Mouse (Mus musculus): ENCODE measurements around the gene Bcs1l.
A peak's percentile ranks its signal among the peaks of the same experiment; 100 is the strongest.

Gene Bcs1l

GRCm38 (mm10) chr1:74587773-74588445 lies at the start of gene Bcs1l, which contains the start of gene Zfp142:
Gene Bcs1l (plus strand): TSS chr1:74588289.
Gene Zfp142 (minus strand): TSS chr1:74588246.
- DNase-seq, result peak; percentile 100

- DNase-seq, result peak; percentile 27
Measured at GRCm38 (mm10) chr1:74538650-74539049, 49.4 kb upstream of the Bcs1l start.

DNA sequence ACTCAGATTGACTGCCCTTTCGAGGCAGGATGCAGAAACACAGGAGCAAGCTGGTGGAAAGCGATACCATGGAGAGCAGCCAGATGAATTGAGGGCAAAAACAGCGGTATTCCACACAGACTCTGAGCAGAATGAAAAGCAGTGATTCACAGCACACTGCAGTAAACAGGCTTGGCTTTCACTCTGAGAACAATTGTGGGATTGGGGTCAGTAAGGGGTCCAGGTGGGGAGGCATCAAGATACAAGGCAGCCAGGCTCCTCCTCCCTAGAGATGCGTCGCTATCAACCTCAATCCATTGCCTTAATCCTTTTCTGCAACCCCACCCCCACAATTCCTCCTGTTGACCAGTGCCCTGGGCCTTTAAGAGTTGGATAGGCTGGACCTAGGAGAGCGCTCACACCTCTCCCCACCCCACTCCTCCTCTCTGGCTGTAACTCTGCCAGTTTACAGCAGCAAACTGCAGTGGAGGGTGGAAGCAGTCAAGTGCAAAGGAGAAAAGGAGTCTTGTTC lies 45.6 kb upstream of the Bcs1l start, which contains the start of gene Plcd4:
Gene Plcd4, plus strand, starts transcription at position 438 of the 511 bp plus-strand sequence.
- peak; percentile 81 for DNase-seq

DNA sequence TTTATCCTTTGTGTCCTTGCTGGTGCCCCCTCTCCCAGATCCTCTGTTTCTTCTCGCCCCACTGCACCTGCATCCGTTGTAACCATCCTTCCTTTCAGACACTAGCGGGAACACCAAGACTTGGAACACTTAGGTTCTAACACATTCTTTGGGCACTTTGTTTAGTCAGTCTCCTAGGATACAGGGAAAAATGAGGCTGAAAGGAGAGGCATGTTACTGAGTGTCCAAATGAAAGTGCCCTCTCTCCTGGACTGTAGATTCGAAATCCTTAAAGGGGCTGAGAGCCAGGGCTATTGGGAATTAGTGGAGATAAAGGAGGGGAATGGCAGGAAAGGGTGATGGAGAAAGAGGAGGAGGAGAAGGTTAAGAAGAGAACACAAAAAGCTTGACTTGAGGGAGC lies 43.9 kb upstream of the Bcs1l start, which contains the start of gene Usp37:
Gene Usp37, minus strand, starts transcription at position 101 of the 400 bp plus-strand sequence.
- DNase-seq, result no peak

DNA sequence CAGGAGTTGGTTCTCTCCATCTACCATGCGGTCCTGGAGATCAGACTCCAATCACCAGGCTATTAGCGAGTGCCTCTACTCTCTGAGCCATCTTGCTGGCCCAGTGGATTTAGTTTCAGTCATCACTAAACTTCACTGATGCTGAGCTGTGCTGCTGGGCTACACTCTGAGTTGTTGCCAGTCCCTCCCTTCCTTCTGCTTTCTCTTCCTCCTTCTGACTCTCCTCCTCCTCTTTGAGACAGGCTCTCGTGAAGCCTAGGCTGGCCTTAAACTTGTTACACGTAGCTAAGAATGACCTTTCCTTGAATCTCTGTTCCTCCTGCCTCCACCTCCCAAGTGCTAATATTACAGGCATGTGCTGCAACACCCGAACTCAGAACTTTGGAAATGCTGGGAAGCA lies 29.0 kb upstream of the Bcs1l start:
- DNase-seq, result no peak

DNA sequence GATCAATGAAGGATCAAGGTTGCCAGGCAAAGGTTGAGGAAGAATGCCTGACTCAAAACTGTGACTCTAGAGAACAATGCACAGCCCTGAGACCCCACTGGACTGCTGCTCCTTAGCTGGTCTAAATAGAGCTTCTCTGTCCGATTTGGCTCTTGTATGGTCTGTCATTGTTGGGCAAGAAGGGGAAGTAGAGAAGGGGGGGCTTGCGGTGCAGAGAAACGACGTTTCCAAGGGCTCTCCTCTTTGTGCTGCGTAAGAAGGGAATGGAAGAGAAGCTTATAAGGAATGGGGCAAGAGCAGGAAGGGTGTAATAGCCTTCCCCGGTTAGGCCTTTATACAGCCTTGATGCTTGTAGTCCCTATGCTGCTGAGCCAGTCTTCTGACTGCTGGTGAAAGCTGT lies 22.3 kb upstream of the Bcs1l start:
- no peak for DNase-seq

DNA sequence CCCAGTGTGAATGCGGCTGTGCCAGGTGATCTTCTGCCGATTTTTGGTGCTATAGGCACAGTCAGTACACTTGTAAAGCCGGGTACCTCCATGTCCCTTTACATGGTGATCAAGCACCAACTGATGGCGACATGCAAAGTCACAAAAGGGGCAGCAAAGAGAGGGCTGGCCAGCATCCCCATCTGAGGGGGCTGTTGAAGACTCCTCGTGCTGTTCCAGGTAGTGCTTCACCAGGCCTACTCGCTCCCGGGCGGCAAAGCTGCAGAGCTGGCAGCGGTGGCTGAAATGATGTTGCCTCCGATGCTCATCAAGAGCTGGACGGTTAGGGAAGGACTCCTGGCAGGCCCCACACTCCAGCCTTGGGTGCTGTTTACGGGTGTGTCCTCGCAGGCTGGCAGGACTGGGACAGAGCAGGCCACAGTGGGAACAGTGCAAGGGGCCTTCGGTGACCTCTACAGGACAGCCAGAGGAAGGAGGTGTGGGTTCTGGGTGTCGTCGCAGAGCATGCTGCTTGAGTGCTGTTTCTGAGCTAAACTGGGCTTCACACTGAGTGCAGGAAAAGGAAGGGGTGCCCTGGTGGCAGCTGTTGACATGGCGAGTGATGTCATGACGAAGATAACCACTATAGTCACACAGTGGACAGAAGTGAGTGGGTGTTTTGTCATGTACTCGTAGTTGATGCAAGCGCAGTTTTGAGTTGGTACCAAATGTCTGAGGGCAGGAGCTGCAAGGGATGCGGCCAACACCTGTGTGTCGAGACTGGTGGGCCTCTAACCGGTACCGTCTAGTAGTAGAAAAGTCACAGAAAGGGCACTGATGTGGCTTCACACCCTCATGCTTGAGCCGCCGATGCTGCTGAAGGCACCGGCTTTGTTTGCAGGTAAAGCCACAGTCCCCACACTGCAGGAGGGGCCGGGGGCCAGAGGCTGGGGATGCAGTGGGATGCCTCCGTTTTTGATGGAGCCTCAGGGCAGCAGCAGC lies 18.1 kb upstream of the Bcs1l start:
- DNase-seq, result no peak

GRCm38 (mm10) chr1:74582621-74583020 lies 5.5 kb upstream of the Bcs1l start:
- no peak for DNase-seq

GRCm38 (mm10) chr1:74584616-74585398 lies 3.3 kb upstream of the Bcs1l start:
- DNase-seq, result no peak

GRCm38 (mm10) chr1:74587233-74587772 lies 786 bp upstream of the Bcs1l start:
- no peak for DNase-seq

- no peak for DNase-seq
Measured at GRCm38 (mm10) chr1:74594434-74594833, 6.3 kb downstream of the Bcs1l start.

GRCm38 (mm10) chr1:74600501-74601266 lies 12.6 kb downstream of the Bcs1l start:
- no peak for DNase-seq

DNA sequence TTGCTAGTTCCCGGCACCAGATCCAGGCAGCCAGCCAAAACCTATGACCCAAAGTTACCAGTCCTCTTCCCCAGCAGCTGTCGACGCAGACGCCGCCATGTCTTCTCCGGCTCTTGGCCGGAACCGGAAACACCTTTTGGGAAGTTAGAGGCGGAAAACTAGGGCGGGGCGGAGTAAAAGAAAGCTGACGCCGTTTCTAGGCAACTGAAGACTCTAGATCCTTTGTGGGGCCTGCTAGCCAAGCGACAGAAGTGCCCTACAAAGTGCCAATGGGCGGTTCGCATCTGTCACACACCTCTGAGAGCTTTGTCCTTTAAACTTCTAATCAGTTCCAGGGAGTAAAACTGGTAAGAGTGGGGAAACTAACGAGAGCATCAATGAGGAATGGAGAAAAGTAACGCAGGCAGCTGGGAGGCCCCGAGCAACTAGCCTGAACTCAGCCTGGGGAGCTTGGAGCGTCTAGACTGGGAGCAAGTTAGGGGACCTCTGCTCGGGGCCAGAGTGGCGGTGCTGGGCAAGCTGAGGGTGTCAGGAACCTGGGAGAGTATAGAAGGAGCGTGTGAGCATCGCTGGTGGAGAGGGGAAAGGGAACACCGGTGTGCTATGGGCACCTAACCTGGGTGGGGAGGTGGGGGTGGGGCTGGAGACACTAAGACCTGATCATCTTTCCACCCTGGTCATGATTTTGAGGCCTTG lies 13.3 kb downstream of the Bcs1l start, which contains the start of the genes Rnf25 and Stk36:
Gene Rnf25, minus strand, starts transcription at position 131 of the 696 bp plus-strand sequence.
Gene Stk36, plus strand, starts transcription at position 179 of the 696 bp plus-strand sequence.
- DNase-seq, result peak; percentile 85

DNA sequence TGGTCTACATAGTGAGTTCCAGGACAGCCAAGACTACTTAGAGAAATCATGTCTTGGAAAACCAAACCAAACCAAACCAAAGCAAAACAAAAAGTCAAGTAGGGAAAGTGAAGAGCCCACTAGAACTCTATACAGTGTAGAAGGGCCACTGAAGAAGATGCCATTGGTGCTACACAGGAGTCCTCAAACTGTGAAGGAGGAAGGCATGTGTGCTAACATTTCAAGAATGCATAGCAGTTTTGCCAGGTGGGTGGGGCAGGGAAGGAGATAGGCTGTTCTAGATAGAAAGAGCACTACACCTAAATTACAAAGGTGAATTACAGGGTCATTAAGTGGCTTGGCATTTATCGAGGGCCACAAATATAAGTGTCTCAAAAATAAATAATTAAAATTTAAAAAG lies 36.1 kb downstream of the Bcs1l start:
- DNase-seq, result no peak

GRCm38 (mm10) chr1:74626076-74626475 lies 38.0 kb downstream of the Bcs1l start:
- DNase-seq, result no peak

- no peak for DNase-seq
Measured at GRCm38 (mm10) chr1:74628001-74628400, 39.9 kb downstream of the Bcs1l start.

DNA sequence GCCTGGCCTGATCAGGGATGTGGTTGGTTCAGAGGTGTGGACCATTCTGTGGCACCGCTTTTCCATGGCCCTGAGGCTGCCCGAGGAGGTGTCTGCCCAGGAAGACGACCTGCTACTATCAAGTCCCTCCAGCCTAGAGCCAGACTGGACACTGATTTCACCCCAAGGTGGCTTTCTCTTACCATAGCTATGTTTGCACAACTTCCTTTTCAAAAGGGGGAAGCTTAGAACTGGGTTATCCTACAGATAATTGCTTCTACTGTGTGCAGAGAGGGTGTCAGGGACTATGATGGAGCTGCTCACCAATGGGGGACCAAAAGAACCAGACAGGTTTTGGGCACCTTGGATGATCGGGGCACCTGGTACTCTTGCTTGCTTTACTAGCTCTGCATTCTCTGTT lies 44.6 kb downstream of the Bcs1l start:
- no peak for DNase-seq
